Mouse (Mus musculus): ENCODE data around the gene Npas4.
"Not testable (repeated sequence)": the region's sequence is repeated elsewhere in the genome, so short reads cannot be mapped to it uniquely, and the experiment has no call there.

Gene Npas4

DNA sequence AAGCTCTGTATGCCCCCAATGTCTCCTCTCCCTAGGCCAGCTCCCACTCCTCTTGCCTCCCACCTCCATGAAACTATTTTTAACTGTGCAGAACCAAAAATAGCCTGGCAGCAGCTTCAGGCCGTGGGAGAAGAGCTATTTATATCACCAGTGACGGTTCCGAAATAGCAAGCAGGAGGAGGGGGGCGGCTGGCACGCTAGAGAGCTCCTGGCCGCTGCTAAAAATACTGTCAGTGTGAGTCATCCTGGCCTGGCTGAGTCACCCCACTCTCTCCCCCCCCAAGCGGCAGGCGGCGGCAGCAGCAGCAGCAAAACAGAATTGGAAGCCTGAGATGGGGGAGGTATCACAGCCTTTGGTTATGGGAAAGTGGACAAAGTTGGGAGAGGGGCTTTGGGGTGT lies 2.8 kb upstream of the Npas4 start:
- in situ Hi-C loops (cut with MboI, MseI), result no loop called here

DNA sequence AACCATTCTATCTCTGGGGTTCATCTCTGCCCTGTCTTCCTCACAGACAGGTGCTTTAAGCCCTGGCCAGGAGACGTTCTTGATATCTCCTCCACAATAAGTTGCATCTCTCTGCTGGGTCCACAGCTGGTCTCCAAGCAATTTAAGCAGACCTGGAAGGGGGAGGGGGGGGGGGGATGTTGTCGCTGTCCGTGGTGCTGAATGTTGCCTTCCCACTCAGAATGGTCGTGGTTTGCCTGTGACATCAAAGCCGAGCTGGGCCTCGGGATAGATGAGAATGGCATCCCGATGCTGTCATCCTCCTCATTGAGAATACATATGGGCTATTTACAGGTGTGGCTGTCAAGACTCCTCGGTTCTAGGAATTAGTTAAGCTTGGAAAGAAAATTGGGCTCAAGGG lies 2.3 kb upstream of the Npas4 start:
- in situ Hi-C loops (cut with MboI, MseI), result no loop called here

GRCm38 (mm10) chr19:4990716-4991115 lies 600 bp upstream of the Npas4 start:
- in situ Hi-C loops (cut with MboI, MseI), result no loop called here

GRCm38 (mm10) chr19:4989434-4990255 lies 471 bp downstream of the Npas4 start:
- in situ Hi-C loops (cut with MboI, MseI), result no loop called here

GRCm38 (mm10) chr19:4989013-4989412 lies 1.1 kb downstream of the Npas4 start:
- in situ Hi-C loops (cut with MboI, MseI), result no loop called here

DNA sequence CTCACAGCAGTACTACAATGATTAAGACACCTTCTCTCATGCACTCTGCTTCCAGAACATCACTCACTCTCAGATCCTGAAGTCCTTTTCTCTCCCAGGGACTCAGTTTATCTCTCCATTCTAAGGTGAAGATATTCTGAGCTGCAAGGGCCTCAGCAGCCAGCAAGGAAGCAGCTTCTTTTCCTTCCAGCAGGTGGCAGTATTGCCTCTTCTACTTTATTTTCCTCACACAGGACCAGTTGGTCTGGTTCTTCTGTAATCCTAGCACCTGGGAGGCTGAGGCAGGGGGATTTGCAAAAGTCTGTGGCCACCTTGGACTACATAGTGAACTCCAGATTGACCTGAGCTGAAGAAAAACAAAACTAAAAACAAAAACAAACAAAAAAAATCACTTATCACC lies 8.3 kb downstream of the Npas4 start:
- in situ Hi-C loops (cut with MboI, MseI), result no loop called here

GRCm38 (mm10) chr19:4968236-4968635 lies 21.9 kb downstream of the Npas4 start:
- in situ Hi-C loops (cut with MboI, MseI), result loop anchor here (5.0 kb wide), 1 partner anchor 321 kb away; no protein-coding TSS in a partner anchor

- in situ Hi-C loops (cut with MboI, MseI), result no loop called here
Measured at GRCm38 (mm10) chr19:4961928-4962601, 28.1 kb downstream of the Npas4 start, which contains the start of gene Mrpl11. Mrpl11 (plus strand) TSS chr19:4962147.

DNA sequence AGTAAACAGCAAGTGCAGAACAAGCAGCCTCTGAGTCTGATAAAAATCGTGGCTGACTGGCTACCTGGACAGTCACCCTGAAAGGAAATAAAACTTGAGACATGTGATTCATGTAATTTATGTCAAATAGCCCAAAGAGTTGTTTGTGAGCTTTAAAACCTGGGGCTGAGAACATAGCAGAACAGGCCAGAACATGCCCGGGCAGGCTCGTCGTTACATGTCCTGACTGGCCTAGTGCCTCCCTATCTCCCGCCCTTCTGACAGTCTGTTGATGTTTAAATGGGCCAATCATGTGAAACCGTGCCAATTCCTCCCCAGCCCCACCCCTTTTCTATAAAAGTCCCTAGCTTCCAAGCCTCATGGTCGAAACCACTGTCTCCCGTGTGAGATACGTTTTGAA lies 41.5 kb downstream of the Npas4 start:
- in situ Hi-C loops (cut with MboI, MseI), result not testable (repeated sequence)

DNA sequence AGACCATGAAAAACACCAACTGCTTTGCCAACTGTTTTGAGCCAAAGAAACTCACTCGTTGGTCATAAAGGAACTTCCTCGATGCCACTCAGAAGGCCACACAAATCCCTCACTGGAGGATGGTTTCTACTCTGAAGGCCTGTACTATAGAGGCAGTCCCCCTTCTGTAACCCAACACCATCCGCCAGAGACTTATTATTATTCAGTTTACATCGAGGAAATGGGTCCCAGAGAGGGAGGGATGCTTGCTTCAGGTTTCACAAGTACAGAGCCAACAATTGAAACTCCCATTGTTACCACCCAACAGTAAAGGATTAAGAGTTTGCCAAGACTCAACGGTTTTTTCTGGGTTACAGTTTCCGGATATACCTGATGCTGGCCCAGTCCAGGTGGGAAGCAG lies 44.6 kb downstream of the Npas4 start:
- in situ Hi-C loops (cut with MboI, MseI), result no loop called here

DNA sequence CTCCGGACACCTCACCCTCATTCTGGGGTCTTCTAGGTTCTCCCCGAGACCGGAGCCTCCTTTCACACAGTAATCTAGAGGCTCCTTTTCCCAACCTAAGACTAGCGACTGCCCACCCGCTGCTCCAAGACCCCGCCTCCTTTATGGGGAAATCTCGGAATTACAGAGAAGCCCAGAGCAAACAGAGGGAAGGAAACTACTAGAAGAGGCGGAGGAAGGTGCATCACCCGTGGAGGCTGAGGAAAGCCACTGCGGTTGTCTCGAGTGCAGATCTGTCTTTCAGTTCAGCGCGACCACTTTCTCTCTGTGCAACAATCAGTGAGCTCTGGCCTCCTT lies 46.9 kb downstream of the Npas4 start:
- in situ Hi-C loops (cut with MboI, MseI), result loop anchor here (5.0 kb wide), 1 partner anchor 36 kb away; the partner anchor contains the start of gene Bbs1

- in situ Hi-C loops (cut with MboI, MseI), result loop anchor here (5.0 kb wide), 1 partner anchor 35 kb away; the partner anchor contains the start of gene Bbs1
Measured at GRCm38 (mm10) chr19:4942551-4943252, 47.4 kb downstream of the Npas4 start, which contains the start of gene Peli3. Peli3 (minus strand) TSS chr19:4943127.

- in situ Hi-C loops (cut with MboI, MseI), result no loop called here
Measured at GRCm38 (mm10) chr19:4937444-4938310, 52.4 kb downstream of the Npas4 start.

- in situ Hi-C loops (cut with MboI, MseI), result no loop called here
Measured at GRCm38 (mm10) chr19:4936896-4937295, 53.2 kb downstream of the Npas4 start.

All from T-helper 2 cell (primary cell).